In the genomic region with DNA sequence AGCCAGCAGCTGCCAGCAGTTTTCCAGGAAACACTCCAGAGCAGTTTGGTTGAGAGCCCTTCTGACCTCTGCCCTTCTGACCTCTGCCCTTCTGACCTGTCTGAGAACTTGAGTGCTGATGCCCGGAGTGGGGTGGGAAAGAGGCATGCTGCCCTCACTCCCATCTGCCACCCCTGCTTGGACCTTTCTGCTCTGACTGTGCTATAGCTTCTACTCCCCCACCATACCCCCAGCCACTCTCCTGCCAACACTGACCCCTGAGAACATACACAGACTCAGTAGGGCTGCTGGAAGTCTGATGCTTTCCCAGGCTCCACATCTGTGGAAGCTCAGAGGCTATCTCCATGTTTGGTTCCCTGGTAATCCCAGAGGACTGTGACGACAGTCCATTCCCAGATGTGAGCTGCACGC, we compare ENCODE assay signal across 9 mouse cellular contexts.
DNase-seq lines count a peak whose midpoint lies in the region; ATAC-seq and TF ChIP-seq lines count a peak whose summit lies in the region.
"Had no signal": no experiment of that assay in that cellular context is flagged by ENCODE, and none has a peak within 500 bp of the region (broad histone marks: within the 10 kb centered on the region; RNA-seq: fewer than 3 reads in every experiment).

No protein-coding gene starts in this region.

- no peak for TF ChIP-seq EP300 in heart, postnatal 0 days (IDR thresholded peaks at IDR 0.05; ENCODE audit: low read depth)

- no peaks in the 10 kb centered on the region for H3K36me3 ChIP-seq in heart, postnatal 0 days (replicated peaks; ENCODE audit: control insufficient read depth, insufficient read depth, low read length)
- H3K36me3 ChIP-seq in limb, embryonic 14.5 days (ENCODE audit: control insufficient read depth, insufficient read depth, low read length), result no peaks in the 10 kb centered on the region

- ATAC-seq in heart, postnatal 0 days (ENCODE audit: insufficient read depth, low read depth), result peak; percentile 33; the same call in 1 of the 2 replicates
- ATAC-seq in limb, embryonic 14.5 days (ENCODE audit: low FRiP score, low read depth), result peak; percentile 28; the same call in 1 of the 2 replicates
- ATAC-seq in CD4-positive, CD25-positive, alpha-beta regulatory T cell, adult 4 months, result no peak
- ATAC-seq in monocyte, adult 5-6 weeks (replicated peaks; ENCODE audit: insufficient number of reproducible peaks, low FRiP score, low TSS enrichment, poor library complexity, severe bottlenecking), result no peak

- no peaks in the 10 kb centered on the region for H3K9me3 ChIP-seq in heart, postnatal 0 days (replicated peaks; ENCODE audit: control insufficient read depth, low read length)
- H3K9me3 ChIP-seq in limb, embryonic 14.5 days (ENCODE audit: control insufficient read depth, low read length), result no peaks in the 10 kb centered on the region

- H3K4me2 ChIP-seq in heart, postnatal 0 days (ENCODE audit: low read depth, low read length), result no peak overlapping the region
- no peak overlapping the region for H3K4me2 ChIP-seq in limb, embryonic 14.5 days (replicated peaks; ENCODE audit: low read depth, low read length, severe bottlenecking)

- no peak overlapping the region for H3K27ac ChIP-seq in heart, postnatal 0 days (ENCODE audit: low read depth)
- no peak overlapping the region for H3K27ac ChIP-seq in limb, embryonic 14.5 days (replicated peaks; ENCODE audit: low read depth, low read length)
- H3K27ac ChIP-seq in layer of hippocampus, adult 2 months, result no peak overlapping the region

- H3K4me1 ChIP-seq in heart, postnatal 0 days (ENCODE audit: control insufficient read depth, insufficient read depth), result no peaks in the 10 kb centered on the region
- 0 out of 2 replicates have a peak, but pooled peaks cover 5% of the 10 kb centered on the region for H3K4me1 ChIP-seq in limb, embryonic 14.5 days (ENCODE audit: control insufficient read depth, insufficient read depth, low read length)

- no peak for TF ChIP-seq POLR2A in limb, embryonic 14.5 days (IDR thresholded peaks at IDR 0.05; ENCODE audit: borderline replicate concordance, extremely low read depth, insufficient read depth, insufficient read length)

- DNase-seq in gastrocnemius, postnatal 25 days, result peak; percentile 46
- DNase-seq in gastrocnemius, postnatal 10 days, result no peak
- peak; percentile 14 for DNase-seq in MN1 (ENCODE audit: low spot score)
- DNase-seq in heart, postnatal 0 days (ENCODE audit: low spot score), result peak; percentile 33
- peak; percentile 44 for DNase-seq in limb, embryonic 14.5 days (ENCODE audit: low spot score)
- no peak for DNase-seq in layer of hippocampus, adult 2 months (ENCODE audit: low spot score in 2 of 2)
- DNase-seq: cerebellum, adult 2 months had no signal

- 11% methylated on average over 3 of the region's 3 CpGs for WGBS in heart, postnatal 0 days
- 14% methylated on average over 3 of the region's 3 CpGs for WGBS in limb, embryonic 14.5 days

- no peak overlapping the region for H3K9ac ChIP-seq in heart, postnatal 0 days (replicated peaks; ENCODE audit: low read depth, low read length)
- no peak overlapping the region for H3K9ac ChIP-seq in limb, embryonic 14.5 days (ENCODE audit: low read depth, low read length, severe bottlenecking)

- 0 out of 2 replicates have a peak, but pooled peaks cover 6% of the 10 kb centered on the region for H3K27me3 ChIP-seq in heart, postnatal 0 days (ENCODE audit: control insufficient read depth, insufficient read depth, low read length)
- H3K27me3 ChIP-seq in limb, embryonic 14.5 days (ENCODE audit: control insufficient read depth, insufficient read depth, low read length), result no peaks in the 10 kb centered on the region

- TF ChIP-seq CTCF in heart, postnatal 0 days (IDR thresholded peaks at IDR 0.05; ENCODE audit: low read depth), result no peak
- TF ChIP-seq CTCF in layer of hippocampus, adult 2 months (conservative IDR thresholded peaks at IDR 0.05), result no peak

- no peak overlapping the region for H3K4me3 ChIP-seq in heart, postnatal 0 days (ENCODE audit: low read depth, low read length)
- no peak overlapping the region for H3K4me3 ChIP-seq in limb, embryonic 14.5 days (replicated peaks; ENCODE audit: low read length)
- H3K4me3 ChIP-seq in layer of hippocampus, adult 2 months, result no peak overlapping the region

Comparison
In these comparisons a context has a peak if more than half of its experiments do, and no peak if none do; other contexts are left out.
1. DNase-seq: peak in gastrocnemius, postnatal 25 days (single experiment), MN1 (single experiment), heart, postnatal 0 days (single experiment) and limb, embryonic 14.5 days (single experiment); none in gastrocnemius, postnatal 10 days (single experiment) and layer of hippocampus, adult 2 months (0 of 2).
2. ATAC-seq: peak in heart, postnatal 0 days (single experiment) and limb, embryonic 14.5 days (single experiment); none in CD4-positive, CD25-positive, alpha-beta regulatory T cell, adult 4 months (single experiment) and monocyte, adult 5-6 weeks (single experiment).